Mouse (Mus musculus) T-helper 1 cell (primary cell): Measurements from ENCODE around the gene Pramef20.
"Not testable (repeated sequence)": the region's sequence is repeated elsewhere in the genome, so short reads cannot be mapped to it uniquely, and the experiment has no call there.

Experiments used
- in situ Hi-C: fragments of 300-600 bp; cut with MboI, MseI; formaldehyde crosslinking; loops from one replicate; pipeline ENCODE4 v1.15.1; 2025; ENCODE audit warnings: high pct_unique_total_duplicates

Gene Pramef20

GRCm38 (mm10) chr4:144377911-144378310 is at the start of gene Pramef20:
Pramef20 (minus strand) TSS chr4:144377933.
- in situ Hi-C loops = no loop called here

- in situ Hi-C loops = no loop called here
Measured at GRCm38 (mm10) chr4:144424590-144424989, 46.9 kb upstream of the Pramef20 start.

GRCm38 (mm10) chr4:144420644-144421043 is 42.9 kb upstream of the Pramef20 start:
- in situ Hi-C loops = no loop called here

- in situ Hi-C loops = no loop called here
Measured at GRCm38 (mm10) chr4:144408290-144408689, 30.6 kb upstream of the Pramef20 start, which contains the start of gene Pramef12. Pramef12 (minus strand) TSS chr4:144408464.

- in situ Hi-C loops = no loop called here
Measured at GRCm38 (mm10) chr4:144406261-144406660, 28.5 kb upstream of the Pramef20 start.

GRCm38 (mm10) chr4:144404456-144405086 is 26.8 kb upstream of the Pramef20 start:
- in situ Hi-C loops = no loop called here

GRCm38 (mm10) chr4:144402712-144403111 is 25.0 kb upstream of the Pramef20 start:
- in situ Hi-C loops = no loop called here

- in situ Hi-C loops = no loop called here
Measured at GRCm38 (mm10) chr4:144396316-144396715, 18.6 kb upstream of the Pramef20 start.

GRCm38 (mm10) chr4:144357642-144358041 is 20.1 kb downstream of the Pramef20 start, which contains the start of gene Gm13119:
Gm13119 (plus strand) TSS chr4:144357942.
- in situ Hi-C loops = not testable (repeated sequence)

- in situ Hi-C loops = not testable (repeated sequence)
Measured at GRCm38 (mm10) chr4:144335856-144336255, 41.9 kb downstream of the Pramef20 start.

GRCm38 (mm10) chr4:144329949-144330348 is 47.8 kb downstream of the Pramef20 start, which contains the start of gene Gm13128:
Gm13128 (plus strand) TSS chr4:144330249.
- in situ Hi-C loops = loop anchor here (5.0 kb wide), 1 partner anchor 338 kb away; the partner anchor contains the start of gene Pramef17
